Mouse (Mus musculus) small intestine, adult 2 months (tissue): ENCODE data around the gene Hipk2.

Source experiments
- CTCF ChIP-seq: fragments of 200-500 bp; IDR thresholded peaks from 2 replicates; pipeline ENCODE4 v1.5.1; 2012; ENCODE audit warnings: low read depth, mild to moderate bottlenecking, control low read depth, inconsistent platforms, low read length, moderate library complexity, mixed read lengths; ENCODE audit not compliant: insufficient replicate concordance, insufficient read length; ENCODE audit errors: extremely low read depth
- POLR2A ChIP-seq: fragments of 200-500 bp; IDR thresholded peaks from 2 replicates; pipeline ENCODE4 v1.6.1; 2012; ENCODE audit warnings: low read depth, mild to moderate bottlenecking, control low read depth, inconsistent platforms, low read length, moderate library complexity

GRCm38 (mm10) chr6:38913386-38914042, 37.5 kb upstream of the Hipk2 start:
- TF ChIP-seq CTCF (no peak), POLR2A (no peak)
